Mouse (Mus musculus) midbrain, embryonic 11.5 days (tissue): ENCODE data around the gene Tgm7. TPM values are rescaled to one million over a fixed set of nuclear protein-coding genes. Genes with fewer than 3 reads are reported as not detected.

Experiments
- ATAC-seq: fragments of 200-750 bp; cut with Nextera tagmentation; 2 replicates; pipeline ENCODE4 v1.8.0; 2017; ENCODE audit warnings: moderate TSS enrichment, moderate library complexity; ENCODE audit not compliant: low FRiP score
- DNase-seq: peaks from one replicate; pipeline ENCODE4 v3.0.0; 2015; ENCODE audit warnings: low spot score; ENCODE audit errors: missing footprints
- H3K27ac ChIP-seq: fragments of 300-500 bp; sonication (generic); 2 replicates; pipeline ENCODE4 v1.5.1; 2014; ENCODE audit warnings: low read depth, low read length
- H3K27me3 ChIP-seq: fragments of 300-500 bp; sonication (generic); 2 replicates; pipeline ENCODE4 v1.6.1; 2014; ENCODE audit warnings: mild to moderate bottlenecking, low read length, moderate library complexity, mixed read lengths; ENCODE audit not compliant: control insufficient read depth, insufficient read depth
- H3K36me3 ChIP-seq: fragments of 300-500 bp; sonication (generic); 2 replicates; pipeline ENCODE4 v1.6.1; 2014; ENCODE audit warnings: mild to moderate bottlenecking, low read length, moderate library complexity, mixed read lengths; ENCODE audit not compliant: control insufficient read depth, insufficient read depth
- H3K4me1 ChIP-seq: fragments of 300-500 bp; sonication (generic); 2 replicates; pipeline ENCODE4 v1.6.1; 2014; ENCODE audit warnings: low read length; ENCODE audit not compliant: control insufficient read depth, insufficient read depth
- H3K4me2 ChIP-seq: fragments of 300-500 bp; sonication (generic); 2 replicates; pipeline ENCODE4 v1.6.1; 2014; ENCODE audit warnings: mild to moderate bottlenecking, moderate library complexity
- H3K4me3 ChIP-seq: fragments of 300-500 bp; sonication (generic); 2 replicates; pipeline ENCODE4 v1.5.1; 2014; ENCODE audit warnings: low read depth, low read length
- H3K9ac ChIP-seq: fragments of 300-500 bp; sonication (generic); 2 replicates; pipeline ENCODE4 v1.6.1; 2014; ENCODE audit warnings: low read length
- H3K9me3 ChIP-seq: fragments of 300-500 bp; sonication (generic); 2 replicates; pipeline ENCODE4 v1.6.1; 2016; ENCODE audit warnings: low read length; ENCODE audit not compliant: control insufficient read depth
- WGBS: fragments of 180-500 bp; shearing (Covaris S2); extraction: QIAGEN DNeasy Blood & Tissue Kit; methylation state at CpG from one replicate; pipeline ENCODE4 v1.1.7; 2014; 5-methylcytosine and 5-hydroxymethylcytosine counted together
- polyA plus RNA-seq: library from polyadenylated mRNA; unstranded; fragments of >200 nt; fragmentation: Nextera tagmentation; extraction: Ambion mirVana; gene quantifications from 2 replicates; pipeline ENCODE4 v1.2.1, GENCODE M21; 2014

Tgm7 gene
- polyA plus RNA-seq = not detected in 2 replicates

DNA sequence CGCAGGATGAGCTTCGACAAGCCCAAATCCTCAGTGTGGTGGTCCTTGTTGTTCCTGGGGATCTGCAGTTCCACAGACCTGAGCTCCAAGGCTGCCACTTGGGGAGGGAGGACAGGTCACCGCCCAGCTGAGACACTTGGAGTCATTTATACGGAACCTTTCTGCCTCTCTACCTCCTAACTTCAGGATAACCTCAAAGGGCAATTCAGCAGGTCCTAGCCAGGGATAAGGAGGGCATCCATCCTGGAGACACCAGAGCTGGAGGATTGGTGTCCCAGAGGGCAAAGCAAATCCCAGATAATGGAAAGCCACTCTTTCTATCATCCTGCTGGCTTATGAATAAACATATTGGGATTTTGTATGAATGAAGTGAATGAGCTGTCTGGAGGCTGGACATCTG, at the start of gene Tgm7:
Gene Tgm7 (minus strand): TSS at position 101 of the 400 bp plus-strand sequence.
- ATAC-seq (no peak), DNase-seq (no peak)
- no peaks in the 10 kb centered on the region for H3K9me3 ChIP-seq
- H3K27ac ChIP-seq = no peak within 1 kb of the TSS
- no peaks in the 10 kb centered on the region for H3K27me3 ChIP-seq
- WGBS = 93% methylated on average over 4 of the region's 4 CpGs
- H3K4me1 ChIP-seq = no peaks in the 10 kb centered on the region
- H3K4me2 ChIP-seq = no peak within 1 kb of the TSS
- H3K36me3 ChIP-seq = no peaks in the 10 kb centered on the region
- H3K9ac ChIP-seq = no peak within 1 kb of the TSS
- H3K4me3 ChIP-seq = no peak within 1 kb of the TSS

DNA sequence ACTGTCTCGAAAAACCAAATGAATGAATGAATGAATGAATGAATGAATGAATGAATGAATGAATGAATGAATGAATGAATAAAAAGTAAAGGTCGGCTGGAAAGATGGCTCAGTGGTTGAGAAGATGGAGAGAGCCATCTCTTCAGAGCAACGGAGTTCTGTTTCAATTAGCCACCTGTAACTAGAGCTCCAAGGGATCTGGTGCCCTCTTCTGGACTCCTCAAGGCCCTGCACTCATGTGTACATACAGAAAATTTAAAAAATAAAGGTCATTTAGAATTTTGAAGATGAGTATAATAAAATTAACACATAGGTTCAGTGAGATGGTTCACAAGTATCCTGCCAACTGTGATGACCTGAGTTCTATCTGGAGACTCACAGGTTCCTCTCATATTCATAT, 43.5 kb upstream of the Tgm7 start:
- Histone ChIP-seq H3K9me3 (no peaks in the 10 kb centered on the region), H3K4me2 (no peak overlapping the region), H3K27ac (no peak overlapping the region), H3K4me1 (no peaks in the 10 kb centered on the region), H3K9ac (no peak overlapping the region), H3K27me3 (no peaks in the 10 kb centered on the region), H3K4me3 (no peak overlapping the region), H3K36me3 (peaks cover 7% of the 10 kb centered on the region)
- 84% methylated on average over 3 of the region's 3 CpGs for WGBS
- no peak for ATAC-seq
- DNase-seq = no peak

DNA sequence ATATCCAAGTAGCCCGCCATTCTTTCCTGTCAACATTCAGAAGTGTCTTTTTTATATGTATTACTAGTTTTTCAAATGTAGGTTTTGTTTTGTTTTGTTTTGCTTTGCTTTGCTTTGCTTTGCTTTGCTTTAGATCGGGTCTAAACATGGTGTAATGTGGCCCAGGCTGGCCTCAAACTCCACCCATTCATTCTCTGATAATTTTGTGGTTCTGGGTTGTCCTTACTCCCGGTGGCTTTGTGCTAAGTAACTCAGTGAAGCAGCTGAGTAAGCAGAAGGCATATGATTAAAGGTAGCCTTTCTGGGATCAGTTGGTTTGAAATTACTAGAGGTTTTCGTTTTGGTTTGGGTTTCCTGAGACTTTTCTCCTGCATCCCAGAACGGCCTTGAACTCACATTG, 40.1 kb upstream of the Tgm7 start:
- Histone ChIP-seq H3K27me3 (no peaks in the 10 kb centered on the region), H3K9me3 (no peaks in the 10 kb centered on the region), H3K4me2 (no peak overlapping the region), H3K36me3 (peaks cover 5% of the 10 kb centered on the region), H3K9ac (no peak overlapping the region), H3K4me1 (no peaks in the 10 kb centered on the region), H3K4me3 (no peak overlapping the region), H3K27ac (no peak overlapping the region)
- WGBS = 90% methylated on average over 5 of the region's 5 CpGs
- DNase-seq (no peak), ATAC-seq (no peak)

GRCm38 (mm10) chr2:121142415-121142814, 32.8 kb upstream of the Tgm7 start:
- H3K9me3 ChIP-seq = peaks cover 6% of the 10 kb centered on the region; the same call in 1 of the 2 replicates
- no peak overlapping the region for H3K4me3 ChIP-seq
- H3K4me1 ChIP-seq = peaks cover 17% of the 10 kb centered on the region
- H3K36me3 ChIP-seq = peaks cover 15% of the 10 kb centered on the region
- H3K9ac ChIP-seq = no peak overlapping the region
- no peak overlapping the region for H3K4me2 ChIP-seq
- DNase-seq (no peak), ATAC-seq (no peak)
- 55% methylated on average over 2 of the region's 2 CpGs for WGBS
- H3K27me3 ChIP-seq = no peaks in the 10 kb centered on the region
- no peak overlapping the region for H3K27ac ChIP-seq

- Histone ChIP-seq H3K36me3 (peaks cover 13% of the 10 kb centered on the region), H3K27ac (0 out of 2 replicates have a peak overlapping the region, but pooled peaks have one; percentile 96), H3K9ac (peak overlapping the region; percentile 85), H3K4me2 (peak overlapping the region; percentile 95), H3K4me3 (peak overlapping the region; percentile 67), H3K9me3 (peaks cover 6% of the 10 kb centered on the region; the same call in 1 of the 2 replicates), H3K4me1 (peaks cover 17% of the 10 kb centered on the region), H3K27me3 (no peaks in the 10 kb centered on the region)
- DNase-seq (peak; percentile 87), ATAC-seq (no peak)
- 81% methylated on average over 16 of the region's 16 CpGs for WGBS
These were observed 31.8 kb upstream of the Tgm7 start for GRCm38 (mm10) chr2:121141216-121142035.

- peaks cover 17% of the 10 kb centered on the region for H3K4me1 ChIP-seq
- peak within 1 kb of the TSS; percentile 85 for H3K9ac ChIP-seq
- peak; percentile 95 for ATAC-seq
- peak within 1 kb of the TSS; percentile 96 for H3K27ac ChIP-seq
- H3K4me3 ChIP-seq = peak within 1 kb of the TSS; percentile 67
- WGBS = 1% methylated on average over 87 of the region's 87 CpGs
- peaks cover 13% of the 10 kb centered on the region for H3K36me3 ChIP-seq
- peaks cover 6% of the 10 kb centered on the region; the same call in 1 of the 2 replicates for H3K9me3 ChIP-seq
- DNase-seq = peak; percentile 100
- no peaks in the 10 kb centered on the region for H3K27me3 ChIP-seq
- H3K4me2 ChIP-seq = peak within 1 kb of the TSS; percentile 95
These were observed 30.7 kb upstream of the Tgm7 start, which contains the start of the genes Adal and Lcmt2 for GRCm38 (mm10) chr2:121140018-121140882. Adal (plus strand) TSS chr2:121140428. Lcmt2 (minus strand) TSS chr2:121140653.

DNA sequence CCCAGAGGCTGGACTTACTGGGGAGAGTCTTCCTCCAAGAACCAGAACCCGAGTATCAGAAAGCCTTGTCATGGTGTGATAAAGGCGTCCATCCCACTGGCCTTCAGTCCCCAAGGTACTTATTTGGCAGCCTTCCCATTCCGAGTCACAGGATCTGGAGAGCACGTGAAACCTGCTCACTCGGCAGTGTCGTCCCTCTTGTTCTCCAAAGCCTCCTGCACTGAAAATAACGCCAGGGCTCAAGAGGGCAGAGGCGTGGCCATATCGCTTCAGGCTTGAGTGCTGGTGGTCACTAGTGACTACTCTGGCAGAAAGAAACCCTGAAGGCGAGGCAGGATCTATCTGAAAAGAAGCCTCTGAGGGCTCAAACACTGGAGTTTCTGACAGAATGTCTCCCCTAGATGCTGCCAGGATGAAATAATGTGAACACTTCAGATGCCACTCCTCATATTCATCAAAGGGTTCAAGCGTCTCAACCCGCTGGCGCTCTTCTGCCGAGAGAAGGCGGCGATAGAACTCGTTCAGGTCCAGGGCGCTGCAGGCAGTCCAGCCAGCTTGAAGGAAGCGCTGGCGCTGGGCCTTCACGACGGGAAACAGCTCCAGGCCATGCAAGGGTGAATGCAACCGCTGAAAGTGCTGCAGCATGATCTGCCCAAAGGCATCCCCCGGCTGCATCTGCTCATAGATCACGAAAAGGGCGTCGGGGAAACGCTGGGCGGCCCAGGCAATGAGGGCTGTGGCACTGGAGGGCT, 29.8 kb upstream of the Tgm7 start:
- ATAC-seq (no peak; the same call in 1 of the 2 replicates), DNase-seq (no peak)
- H3K4me1 ChIP-seq = peaks cover 17% of the 10 kb centered on the region
- WGBS = 59% methylated on average over 29 of the region's 29 CpGs
- peak overlapping the region; percentile 96 for H3K27ac ChIP-seq
- peak overlapping the region; percentile 67 for H3K4me3 ChIP-seq
- peaks cover 6% of the 10 kb centered on the region; the same call in 1 of the 2 replicates for H3K9me3 ChIP-seq
- peak overlapping the region; percentile 95 for H3K4me2 ChIP-seq
- H3K27me3 ChIP-seq = no peaks in the 10 kb centered on the region
- H3K9ac ChIP-seq = peak overlapping the region; percentile 85
- H3K36me3 ChIP-seq = peaks cover 13% of the 10 kb centered on the region

- Histone ChIP-seq H3K27me3 (no peaks in the 10 kb centered on the region), H3K9ac (no peak overlapping the region), H3K4me3 (no peak overlapping the region), H3K4me1 (peaks cover 17% of the 10 kb centered on the region), H3K27ac (no peak overlapping the region), H3K4me2 (no peak overlapping the region), H3K9me3 (peaks cover 6% of the 10 kb centered on the region; the same call in 1 of the 2 replicates), H3K36me3 (peaks cover 13% of the 10 kb centered on the region)
- ATAC-seq (no peak), DNase-seq (no peak)
- WGBS = 98% methylated on average over 4 of the region's 4 CpGs
These were observed 27.8 kb upstream of the Tgm7 start for GRCm38 (mm10) chr2:121137371-121137770.
